In the genomic region with DNA sequence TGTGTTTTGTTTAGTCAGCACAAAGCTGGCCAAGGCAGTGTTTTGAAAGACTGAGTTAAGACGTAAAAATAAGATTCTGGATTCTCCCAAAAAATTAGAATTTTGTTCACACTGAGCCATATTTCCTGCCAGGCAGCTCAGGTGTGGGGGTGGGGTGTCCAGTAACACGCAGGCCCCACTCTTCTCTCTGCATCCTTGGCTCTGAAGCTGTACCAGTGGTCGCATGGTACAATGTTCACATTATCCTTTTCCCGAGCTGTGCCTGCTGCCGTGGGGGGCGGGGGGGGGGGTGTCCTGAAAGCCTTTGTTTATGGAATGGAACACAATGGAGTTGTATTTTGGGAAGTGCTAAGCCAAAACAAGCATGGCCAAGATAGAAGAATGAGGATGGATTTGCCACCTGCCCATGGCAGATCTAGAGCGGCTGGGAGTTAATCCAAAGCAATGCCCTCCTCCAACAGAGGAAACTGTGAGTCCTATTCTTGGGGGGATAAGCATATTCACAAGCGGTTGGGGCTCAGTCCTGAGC, we compare ENCODE assay signal across 19 mouse cellular contexts. TPM values are rescaled to one million over a fixed set of nuclear protein-coding genes. Genes with fewer than 3 reads are reported as not detected.
DNase-seq lines count a peak whose midpoint lies in the region; ATAC-seq lines count a peak whose summit lies in the region.
"Had no signal": no experiment of that assay in that cellular context is flagged by ENCODE, and none has a peak within 500 bp of the region (broad histone marks: within the 10 kb centered on the region; RNA-seq: fewer than 3 reads in every experiment).

No protein-coding gene starts in this region.

- H3K4me3 ChIP-seq in midbrain, embryonic 12.5 days, result no peak overlapping the region
- H3K4me3 ChIP-seq in midbrain, embryonic 16.5 days (ENCODE audit: low read depth, low read length), result no peak overlapping the region
- H3K4me3 ChIP-seq: forebrain, embryonic 12.5 days; heart, embryonic 13.5 days; hindbrain, embryonic 15.5 days; liver, embryonic 12.5 days had no signal

- 66% methylated on average over 8 of the region's 8 CpGs for WGBS in midbrain, embryonic 12.5 days
- 68% methylated on average over 8 of the region's 8 CpGs for WGBS in midbrain, embryonic 16.5 days

- peak; percentile 2 for DNase-seq in cerebellum, adult 11 months
- no peak for DNase-seq in cerebellum, postnatal 4 days (ENCODE audit: low spot score in 2 of 2)
- peak; percentile 36 for DNase-seq in layer of hippocampus, adult 11-12 months (ENCODE audit: low spot score)
- DNase-seq in layer of hippocampus, adult 9-10 months (ENCODE audit: low spot score), result no peak
- peak; percentile 76 for DNase-seq in layer of hippocampus, adult 9-11 months
- DNase-seq in urinary bladder, postnatal 4 days (ENCODE audit: low spot score in 2 of 2), result no peak
- DNase-seq: heart, postnatal 36 days had no signal

- H3K9ac ChIP-seq in midbrain, embryonic 12.5 days (replicated peaks), result no peak overlapping the region
- H3K9ac ChIP-seq in midbrain, embryonic 16.5 days (ENCODE audit: low read depth, low read length), result no peak overlapping the region
- H3K9ac ChIP-seq: forebrain, embryonic 12.5 days; heart, embryonic 13.5 days; hindbrain, embryonic 15.5 days; liver, embryonic 12.5 days had no signal

- 0 out of 2 replicates have a peak, but pooled peaks have one; percentile 9 for ATAC-seq in midbrain, embryonic 12.5 days (ENCODE audit: low FRiP score, low read depth)
- no peak for ATAC-seq in midbrain, embryonic 16.5 days
- ATAC-seq: CD4-positive, CD25-positive, alpha-beta regulatory T cell, adult 4 months; intestine, postnatal 0 days; liver, embryonic 12.5 days had no signal

- no peaks in the 10 kb centered on the region for H3K27me3 ChIP-seq in midbrain, embryonic 12.5 days
- H3K27me3 ChIP-seq in midbrain, embryonic 16.5 days (ENCODE audit: control insufficient read depth, insufficient read depth, low read depth, low read length), result no peaks in the 10 kb centered on the region
- H3K27me3 ChIP-seq: forebrain, embryonic 12.5 days; heart, embryonic 13.5 days; hindbrain, embryonic 15.5 days; liver, embryonic 12.5 days had no signal

- H3K9me3 ChIP-seq in midbrain, embryonic 12.5 days, result no peaks in the 10 kb centered on the region
- no peaks in the 10 kb centered on the region for H3K9me3 ChIP-seq in midbrain, embryonic 16.5 days (replicated peaks; ENCODE audit: control insufficient read depth, low read length, poor library complexity, severe bottlenecking)
- H3K9me3 ChIP-seq: forebrain, embryonic 12.5 days; heart, embryonic 13.5 days; hindbrain, embryonic 15.5 days; liver, embryonic 12.5 days had no signal

- no peaks in the 10 kb centered on the region for H3K36me3 ChIP-seq in midbrain, embryonic 12.5 days
- H3K36me3 ChIP-seq in midbrain, embryonic 16.5 days (ENCODE audit: control insufficient read depth, insufficient read depth, low read length), result no peaks in the 10 kb centered on the region
- H3K36me3 ChIP-seq: forebrain, embryonic 12.5 days; heart, embryonic 13.5 days; hindbrain, embryonic 15.5 days; liver, embryonic 12.5 days had no signal

- no peak overlapping the region for H3K4me2 ChIP-seq in midbrain, embryonic 12.5 days (replicated peaks)
- no peak overlapping the region for H3K4me2 ChIP-seq in midbrain, embryonic 16.5 days (ENCODE audit: low read length)
- H3K4me2 ChIP-seq: forebrain, embryonic 12.5 days; heart, embryonic 13.5 days; hindbrain, embryonic 15.5 days; liver, embryonic 12.5 days had no signal

- H3K27ac ChIP-seq in midbrain, embryonic 12.5 days (replicated peaks), result no peak overlapping the region
- H3K27ac ChIP-seq in midbrain, embryonic 16.5 days (ENCODE audit: low read length), result no peak overlapping the region
- H3K27ac ChIP-seq: forebrain, embryonic 12.5 days; heart, embryonic 13.5 days; hindbrain, embryonic 15.5 days; kidney, postnatal 0 days; liver, embryonic 12.5 days had no signal

- no peaks in the 10 kb centered on the region for H3K4me1 ChIP-seq in midbrain, embryonic 12.5 days
- H3K4me1 ChIP-seq in midbrain, embryonic 16.5 days (ENCODE audit: control insufficient read depth, insufficient read depth, low read length), result no peaks in the 10 kb centered on the region
- H3K4me1 ChIP-seq: forebrain, embryonic 12.5 days; heart, embryonic 13.5 days; hindbrain, embryonic 15.5 days; liver, embryonic 12.5 days had no signal

RNA-seq across cellular contexts. Expression of a gene that starts 5.1 kb away (rescaled TPM):
- polyA plus RNA-seq in midbrain, embryonic 12.5 days (2016; fragmentation: Nextera tagmentation; extraction: Ambion mirVana), result not detected in 2 replicates
- polyA plus RNA-seq in midbrain, embryonic 16.5 days (2015; fragmentation: Nextera tagmentation; extraction: Ambion mirVana), result not detected in 2 replicates
- polyA plus RNA-seq: CD4-positive, CD25-positive, alpha-beta regulatory T cell, adult 4 months; forebrain, embryonic 12.5 days; heart, embryonic 13.5 days; hindbrain, embryonic 15.5 days; intestine, postnatal 0 days; kidney, postnatal 0 days; liver, embryonic 12.5 days; lung, embryonic 16.5 days; neural tube, embryonic 14.5 days; stomach, embryonic 14.5 days had no signal

Comparison
In these comparisons a context has a peak if more than half of its experiments do, and no peak if none do; other contexts are left out.
1. DNase-seq: peak in cerebellum, adult 11 months (single experiment), layer of hippocampus, adult 11-12 months (single experiment) and layer of hippocampus, adult 9-11 months (single experiment); none in cerebellum, postnatal 4 days (0 of 2), layer of hippocampus, adult 9-10 months (single experiment) and urinary bladder, postnatal 4 days (0 of 2).